Mouse (Mus musculus) forebrain, embryonic 16.5 days (tissue): ENCODE measurements around the gene 5330417C22Rik. TPM values are rescaled to one million over a fixed set of nuclear protein-coding genes. Genes with fewer than 3 reads are reported as not detected.

Experiments
- ATAC-seq: fragments of 200-750 bp; cut with Nextera tagmentation; 2 replicates; pipeline ENCODE4 v1.8.0; 2017; ENCODE audit warnings: mild to moderate bottlenecking, moderate library complexity
- H3K27ac ChIP-seq: fragments of 300-500 bp; sonication (generic); 2 replicates; pipeline ENCODE4 v1.5.1; 2014; ENCODE audit warnings: low read length, control low read depth
- H3K27me3 ChIP-seq: fragments of 300-500 bp; sonication (generic); replicated peaks from 2 replicates; pipeline ENCODE4 v1.6.1; 2014; ENCODE audit warnings: low read length; ENCODE audit not compliant: control insufficient read depth, insufficient read depth
- H3K36me3 ChIP-seq: fragments of 300-500 bp; sonication (generic); 2 replicates; pipeline ENCODE4 v1.6.1; 2014; ENCODE audit not compliant: control insufficient read depth, insufficient read depth
- H3K4me1 ChIP-seq: fragments of 300-500 bp; sonication (generic); replicated peaks from 2 replicates; pipeline ENCODE4 v1.6.1; 2014; ENCODE audit warnings: low read length; ENCODE audit not compliant: control insufficient read depth, insufficient read depth
- H3K4me2 ChIP-seq: fragments of 300-500 bp; sonication (generic); 2 replicates; pipeline ENCODE4 v1.6.1; 2014; ENCODE audit warnings: mild to moderate bottlenecking, low read length, control low read depth
- H3K4me3 ChIP-seq: fragments of 300-500 bp; sonication (generic); replicated peaks from 2 replicates; pipeline ENCODE4 v1.5.1; 2014; ENCODE audit warnings: mild to moderate bottlenecking, low read length, control low read depth
- H3K9ac ChIP-seq: fragments of 300-500 bp; sonication (generic); replicated peaks from 2 replicates; pipeline ENCODE4 v1.6.1; 2014; ENCODE audit warnings: low read depth, low read length, control low read depth
- H3K9me3 ChIP-seq: fragments of 300-500 bp; sonication (generic); 2 replicates; pipeline ENCODE4 v1.6.1; 2016; ENCODE audit warnings: low read length; ENCODE audit not compliant: control insufficient read depth
- WGBS: fragments of 180-500 bp; shearing (Covaris S2); extraction: QIAGEN DNeasy Blood & Tissue Kit; methylation state at CpG from one replicate; pipeline ENCODE4 v1.1.7; 2014; 5-methylcytosine and 5-hydroxymethylcytosine counted together
- polyA plus RNA-seq: library from polyadenylated mRNA; unstranded; fragments of >200 nt; fragmentation: Nextera tagmentation; extraction: Ambion mirVana; gene quantifications from 2 replicates; pipeline ENCODE4 v1.2.1, GENCODE M21; 2015

5330417C22Rik gene
- polyA plus RNA-seq, 1 experiment from 2014 or later, result 12.1 TPM

DNA sequence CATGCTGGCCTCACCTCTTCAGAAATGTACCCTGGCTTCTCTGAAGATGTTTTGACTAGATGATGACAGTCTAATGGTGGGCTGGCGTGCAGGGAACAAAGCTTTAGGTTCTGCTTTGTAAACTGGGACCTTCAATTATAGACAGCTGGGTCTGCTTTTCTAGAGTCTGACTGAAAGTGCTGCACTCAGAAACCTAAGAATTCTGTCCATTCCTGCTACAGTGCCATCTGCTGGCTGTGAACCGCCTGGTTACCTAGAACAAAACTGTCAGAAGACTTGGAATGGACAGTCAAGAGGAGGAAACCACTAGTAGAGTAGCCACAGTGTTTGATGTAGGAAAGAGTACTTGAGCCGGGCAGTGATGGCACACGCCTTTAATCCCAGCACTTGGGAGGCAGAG lies 27.0 kb upstream of the 5330417C22Rik start:
- Histone ChIP-seq H3K4me1 (peaks cover 21% of the 10 kb centered on the region), H3K4me2 (peak overlapping the region; percentile 96), H3K9me3 (no peaks in the 10 kb centered on the region), H3K27ac (peak overlapping the region; percentile 96), H3K9ac (peak overlapping the region; percentile 60), H3K36me3 (peaks cover 4% of the 10 kb centered on the region), H3K27me3 (no peaks in the 10 kb centered on the region), H3K4me3 (peak overlapping the region; percentile 91)
- WGBS, result 8% methylated on average over 4 of the region's 4 CpGs
- ATAC-seq, result peak; percentile 19

DNA sequence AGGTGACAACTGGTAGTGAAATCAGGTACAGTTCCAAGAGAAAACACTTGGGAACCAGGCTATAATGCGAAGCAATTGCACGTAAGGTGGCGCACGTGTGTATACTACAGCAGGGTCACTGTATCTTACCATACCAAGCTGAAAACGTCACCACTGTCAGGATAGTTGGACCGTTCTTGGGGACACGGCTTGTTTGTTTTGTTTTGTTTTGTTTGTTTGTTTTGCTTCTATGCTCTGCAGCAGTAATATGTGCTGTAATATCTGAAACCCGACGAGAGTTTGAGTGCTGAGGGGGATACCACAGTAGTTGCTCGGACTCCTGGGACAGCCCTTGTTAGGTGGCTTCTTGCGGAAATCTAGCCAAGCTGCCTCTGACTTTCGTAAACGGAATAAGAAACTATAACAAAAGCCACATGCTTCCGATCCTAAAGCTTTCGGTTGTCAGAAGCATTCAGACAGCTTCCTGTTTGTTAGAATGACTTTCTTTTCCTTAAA lies 26.5 kb upstream of the 5330417C22Rik start:
- Histone ChIP-seq H3K27ac (peak overlapping the region; percentile 96), H3K4me3 (peak overlapping the region; percentile 91), H3K9ac (peak overlapping the region; percentile 60), H3K9me3 (no peaks in the 10 kb centered on the region), H3K4me1 (peaks cover 21% of the 10 kb centered on the region), H3K4me2 (peak overlapping the region; percentile 96), H3K27me3 (no peaks in the 10 kb centered on the region), H3K36me3 (peaks cover 8% of the 10 kb centered on the region)
- peak; percentile 60 for ATAC-seq
- WGBS, result 6% methylated on average over 15 of the region's 15 CpGs

DNA sequence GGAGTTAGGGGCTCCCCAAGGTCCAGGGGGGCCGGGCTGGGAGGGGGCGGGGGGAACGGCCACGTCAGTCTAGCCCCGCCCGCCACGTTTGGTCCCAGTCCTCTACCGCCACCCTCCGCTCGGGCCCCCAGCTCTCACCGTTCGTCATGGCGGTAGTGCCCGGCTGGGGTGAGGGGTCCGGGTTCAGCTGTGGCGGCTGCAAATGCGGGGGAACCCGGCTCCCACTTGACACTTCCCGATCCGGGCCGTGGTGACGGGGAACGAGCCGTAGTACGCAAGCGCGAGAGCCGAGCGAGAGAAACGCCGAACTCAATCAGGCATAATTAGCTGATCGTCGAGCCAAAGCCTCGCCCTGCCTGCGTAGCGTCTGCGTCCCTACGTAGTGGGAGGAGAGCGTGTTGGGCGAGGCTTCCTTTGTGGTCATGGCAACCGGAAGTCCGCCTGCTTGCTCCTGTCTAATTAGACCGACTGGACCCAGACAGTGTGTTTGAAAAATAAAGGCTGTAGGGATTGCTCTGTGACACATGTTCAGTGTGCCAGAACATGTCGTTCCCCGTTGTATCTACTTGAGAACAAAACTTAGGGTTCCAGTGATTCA lies 25.9 kb upstream of the 5330417C22Rik start, which contains the start of gene Tmem167b:
TSS of gene Tmem167b (minus strand) at position 334 of the 598 bp plus-strand sequence.
- peak within 1 kb of the TSS; percentile 90 for H3K9ac ChIP-seq
- under 1% methylated on average over 45 of the region's 45 CpGs for WGBS
- peak within 1 kb of the TSS; percentile 91 for H3K4me3 ChIP-seq
- peaks cover 21% of the 10 kb centered on the region for H3K4me1 ChIP-seq
- H3K36me3 ChIP-seq, result peaks cover 10% of the 10 kb centered on the region
- no peaks in the 10 kb centered on the region for H3K27me3 ChIP-seq
- peak within 1 kb of the TSS; percentile 96 for H3K27ac ChIP-seq
- H3K9me3 ChIP-seq, result no peaks in the 10 kb centered on the region
- peak; percentile 97 for ATAC-seq
- peak within 1 kb of the TSS; percentile 96 for H3K4me2 ChIP-seq

DNA sequence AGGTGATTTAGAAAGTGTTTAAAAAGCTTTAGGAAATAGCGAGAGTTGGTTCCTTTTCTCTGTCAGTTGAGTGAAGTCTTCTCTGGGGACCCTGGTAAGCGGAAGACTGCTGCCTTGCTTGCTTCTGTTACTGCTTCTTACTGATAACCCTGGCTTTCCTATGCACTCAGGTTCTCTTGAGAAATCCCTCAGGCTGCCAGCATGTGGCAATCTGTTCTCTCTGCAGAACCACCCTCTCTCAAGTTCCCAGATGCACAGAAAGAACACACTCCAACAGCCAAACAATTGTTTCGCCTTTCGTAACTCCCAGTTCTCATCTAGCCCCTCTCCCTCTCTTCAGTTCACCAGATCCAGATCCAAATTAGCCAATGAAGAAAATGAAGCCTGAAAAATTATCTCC lies 21.6 kb upstream of the 5330417C22Rik start:
- Histone ChIP-seq H3K4me3 (no peak overlapping the region), H3K4me2 (no peak overlapping the region), H3K36me3 (peaks cover 15% of the 10 kb centered on the region), H3K27me3 (no peaks in the 10 kb centered on the region), H3K27ac (no peak overlapping the region), H3K9ac (no peak overlapping the region), H3K4me1 (peaks cover 19% of the 10 kb centered on the region), H3K9me3 (no peaks in the 10 kb centered on the region)
- ATAC-seq, result no peak
- WGBS, result 91% methylated on average over 4 of the region's 4 CpGs

- Histone ChIP-seq H3K36me3 (peaks cover 15% of the 10 kb centered on the region), H3K9me3 (no peaks in the 10 kb centered on the region), H3K27me3 (no peaks in the 10 kb centered on the region), H3K27ac (peak overlapping the region; percentile 90), H3K4me1 (peaks cover 4% of the 10 kb centered on the region), H3K4me3 (peak overlapping the region; percentile 81), H3K9ac (peak overlapping the region; percentile 96), H3K4me2 (peak overlapping the region; percentile 51)
- 17% methylated on average over 22 of the region's 22 CpGs for WGBS
- ATAC-seq, result peak; percentile 98
Observed at GRCm38 (mm10) chr3:108554587-108555312, 18.4 kb upstream of the 5330417C22Rik start.

DNA sequence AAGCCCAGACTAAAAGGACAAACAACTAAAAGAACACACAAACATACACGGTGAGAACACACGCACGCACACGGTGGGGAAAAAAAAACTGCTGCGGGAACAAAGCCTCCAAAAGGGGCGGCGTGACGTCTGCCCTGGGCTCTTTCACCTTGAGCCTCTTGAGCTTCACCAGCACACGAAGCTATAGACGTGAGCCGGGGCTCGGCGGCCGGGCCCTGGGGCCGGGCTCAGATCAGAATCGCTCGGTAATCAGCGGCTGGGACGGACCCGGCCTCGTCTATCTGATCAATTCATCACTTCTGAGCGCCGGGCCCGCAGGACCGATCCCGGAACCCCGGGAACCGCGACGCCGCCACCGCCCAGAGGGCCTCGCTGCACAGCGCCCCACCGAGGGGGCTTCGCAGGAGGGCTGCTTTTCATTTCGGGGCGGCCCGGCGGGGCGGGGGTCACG lies 17.8 kb upstream of the 5330417C22Rik start:
- under 1% methylated on average over 42 of the region's 42 CpGs for WGBS
- no peaks in the 10 kb centered on the region for H3K27me3 ChIP-seq
- peak; percentile 78 for ATAC-seq

GRCm38 (mm10) chr3:108542299-108542698 lies 6.0 kb upstream of the 5330417C22Rik start:
- ATAC-seq, result no peak
- H3K27ac ChIP-seq, result no peak overlapping the region
- no peak overlapping the region for H3K4me2 ChIP-seq
- no peak overlapping the region for H3K4me3 ChIP-seq
- H3K36me3 ChIP-seq, result no peaks in the 10 kb centered on the region
- H3K4me1 ChIP-seq, result peaks cover 2% of the 10 kb centered on the region
- H3K9ac ChIP-seq, result no peak overlapping the region
- H3K9me3 ChIP-seq, result no peaks in the 10 kb centered on the region
- H3K27me3 ChIP-seq, result no peaks in the 10 kb centered on the region
- 82% methylated on average over 11 of the region's 11 CpGs for WGBS

More for the DNA sequence above, 17.8 kb upstream of the 5330417C22Rik start:
- Histone ChIP-seq H3K27ac (peak overlapping the region; percentile 90), H3K36me3 (peaks cover 15% of the 10 kb centered on the region), H3K4me3 (peak overlapping the region; percentile 81), H3K9ac (peak overlapping the region; percentile 96), H3K9me3 (no peaks in the 10 kb centered on the region), H3K4me1 (peaks cover 4% of the 10 kb centered on the region), H3K4me2 (peak overlapping the region; percentile 51)

- peak; percentile 71 for ATAC-seq
- H3K36me3 ChIP-seq, result no peaks in the 10 kb centered on the region
Observed at GRCm38 (mm10) chr3:108537303-108537702, 967 bp upstream of the 5330417C22Rik start.

GRCm38 (mm10) chr3:108535896-108536516 lies 330 bp downstream of the 5330417C22Rik start:
- Histone ChIP-seq H3K27ac (peak overlapping the region; percentile 32), H3K4me3 (peak overlapping the region; percentile 56), H3K4me1 (peaks cover 14% of the 10 kb centered on the region), H3K9me3 (no peaks in the 10 kb centered on the region), H3K9ac (peak overlapping the region; percentile 52), H3K27me3 (peaks cover 4% of the 10 kb centered on the region), H3K4me2 (peak overlapping the region; percentile 92), H3K36me3 (no peaks in the 10 kb centered on the region)
- ATAC-seq, result no peak
- WGBS, result 6% methylated on average over 15 of the region's 15 CpGs

More at GRCm38 (mm10) chr3:108537303-108537702, 967 bp upstream of the 5330417C22Rik start:
- Histone ChIP-seq H3K27ac (peak overlapping the region; percentile 25; the same call in 1 of the 2 replicates), H3K9me3 (no peaks in the 10 kb centered on the region), H3K4me1 (peaks cover 14% of the 10 kb centered on the region), H3K4me3 (peak overlapping the region; percentile 31), H3K9ac (0 out of 2 replicates have a peak overlapping the region, but pooled peaks have one; percentile 8), H3K4me2 (peak overlapping the region; percentile 45), H3K27me3 (peaks cover 4% of the 10 kb centered on the region)
- 6% methylated on average over 17 of the region's 17 CpGs for WGBS
